Mouse (Mus musculus) embryonic fibroblast, embryonic 13.5 days (primary cell): Measurements from ENCODE around the gene Fam120a. TPM values are rescaled to one million over a fixed set of nuclear protein-coding genes. Genes with fewer than 3 reads are reported as not detected.

ENCODE experiments used
- H3K27ac ChIP-seq: 2 replicates; pipeline ENCODE4 v1.5.1; 2012; ENCODE audit warnings: low read length, control low read depth, inconsistent platforms; ENCODE audit not compliant: insufficient read depth
- H3K4me1 ChIP-seq: 2 replicates; pipeline ENCODE4 v1.6.1; 2011; ENCODE audit warnings: low read length; ENCODE audit not compliant: control insufficient read depth, insufficient read depth
- H3K4me3 ChIP-seq: 2 replicates; pipeline ENCODE4 v1.5.1; 2011; ENCODE audit warnings: mild to moderate bottlenecking, control low read depth, low read length; ENCODE audit not compliant: insufficient read depth
- CTCF ChIP-seq: IDR thresholded peaks from 2 replicates; pipeline ENCODE4 v1.5.1; 2011; ENCODE audit warnings: mild to moderate bottlenecking, control low read depth, low read length, moderate library complexity, borderline replicate concordance; ENCODE audit not compliant: insufficient read depth
- POLR2A ChIP-seq: IDR thresholded peaks from 2 replicates; pipeline ENCODE4 v1.6.1; 2011; ENCODE audit warnings: low read depth, mild to moderate bottlenecking, control low read depth, low read length, moderate library complexity
- polyA plus RNA-seq: library from polyadenylated mRNA; stranded (reverse); fragments of >200 nt; gene quantifications from 2 replicates; pipeline ENCODE4 v1.2.4, GENCODE M21; 2011; ENCODE audit warnings: low read depth; ENCODE audit not compliant: missing spikeins, insufficient read length

Gene Fam120a
- polyA plus RNA-seq, 1 experiment, result 174 TPM

DNA sequence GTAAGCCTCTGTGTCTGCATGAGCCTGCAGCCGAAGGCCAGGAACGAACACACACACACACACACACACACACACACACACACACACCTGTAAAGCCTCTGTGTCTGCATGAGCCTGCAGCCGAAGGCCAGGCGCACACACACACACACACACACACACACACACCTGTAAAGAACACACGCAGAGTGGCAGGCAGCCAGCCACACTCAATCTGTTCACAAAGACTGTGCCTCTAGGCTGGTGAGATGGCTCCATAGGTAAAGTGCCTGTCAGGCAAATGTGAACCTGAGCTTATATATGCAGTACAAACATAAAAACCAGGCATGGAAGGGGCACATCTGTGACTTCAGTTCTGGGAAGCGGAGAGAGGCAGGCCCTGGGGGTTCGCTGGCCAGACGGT, 117.0 kb downstream of the Fam120a start:
- H3K4me3 ChIP-seq, result no peak overlapping the region
- TF ChIP-seq POLR2A, result no peak
- TF ChIP-seq CTCF, result no peak
- H3K27ac ChIP-seq, result no peak overlapping the region
- H3K4me1 ChIP-seq, result no peaks in the 10 kb centered on the region

DNA sequence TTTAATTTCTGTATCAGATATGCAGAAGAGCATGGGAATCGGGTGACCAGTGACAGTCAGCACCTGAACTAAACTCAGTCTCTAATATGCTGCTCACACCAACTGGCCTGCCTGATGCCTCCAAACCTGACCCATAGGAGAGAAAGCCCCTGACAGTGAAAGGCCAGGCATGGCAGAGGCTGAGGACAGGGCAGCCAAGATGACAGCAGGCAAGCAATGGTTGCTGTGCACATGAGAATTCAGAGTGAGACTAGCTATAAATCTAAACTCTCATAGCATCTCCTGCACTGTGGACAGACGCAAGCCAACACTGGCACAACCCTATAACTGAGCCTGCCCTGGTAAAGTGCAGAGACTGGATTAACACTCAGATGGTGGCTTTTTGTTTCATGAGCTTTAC, 117.5 kb downstream of the Fam120a start:
- no peak overlapping the region for H3K27ac ChIP-seq
- no peaks in the 10 kb centered on the region for H3K4me1 ChIP-seq
- TF ChIP-seq POLR2A (no peak), CTCF (no peak)
- H3K4me3 ChIP-seq, result no peak overlapping the region

DNA sequence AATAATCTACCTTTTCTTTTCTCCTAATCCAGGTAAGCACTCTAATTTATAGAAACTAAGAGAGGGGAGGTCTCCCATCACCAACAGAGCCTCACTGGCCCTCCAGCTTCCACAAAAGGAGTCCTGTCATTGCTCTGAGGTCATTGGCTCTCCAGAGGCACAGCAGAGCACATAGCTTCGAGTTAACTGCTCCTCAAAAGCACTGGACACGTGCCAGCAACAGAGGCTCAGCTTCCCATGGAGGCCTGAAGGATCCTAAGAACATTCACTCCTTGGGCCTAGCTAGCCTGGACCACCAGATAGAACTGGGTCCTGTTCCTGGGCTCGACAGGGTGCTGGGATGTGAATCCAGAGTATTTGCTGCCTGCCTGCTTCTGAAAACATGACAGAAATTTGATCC, 118.7 kb downstream of the Fam120a start:
- no peaks in the 10 kb centered on the region for H3K4me1 ChIP-seq
- TF ChIP-seq CTCF (no peak), POLR2A (no peak)
- no peak overlapping the region for H3K27ac ChIP-seq
- H3K4me3 ChIP-seq, result no peak overlapping the region

DNA sequence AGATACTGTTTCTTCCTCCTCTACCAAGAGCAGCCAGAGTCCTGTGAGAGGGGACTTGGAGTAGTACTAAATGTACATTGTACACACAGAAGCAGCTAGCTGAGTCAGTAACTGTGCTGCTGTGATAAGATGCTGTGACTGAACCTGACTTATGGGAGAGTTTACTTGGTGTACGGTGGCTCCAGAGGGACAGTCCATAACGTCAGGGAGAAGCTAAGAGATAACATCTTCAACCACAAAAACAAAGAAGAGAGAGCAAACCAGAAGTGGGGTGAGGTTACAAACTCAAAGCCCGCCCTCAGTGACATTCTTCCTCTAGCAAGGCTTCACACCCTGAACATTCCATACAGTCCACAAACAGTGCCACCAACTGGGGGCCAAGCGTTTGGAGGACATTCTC, 122.5 kb downstream of the Fam120a start:
- Histone ChIP-seq H3K4me1 (peaks cover 4% of the 10 kb centered on the region), H3K27ac (no peak overlapping the region), H3K4me3 (no peak overlapping the region)
- TF ChIP-seq POLR2A (no peak), CTCF (no peak)

DNA sequence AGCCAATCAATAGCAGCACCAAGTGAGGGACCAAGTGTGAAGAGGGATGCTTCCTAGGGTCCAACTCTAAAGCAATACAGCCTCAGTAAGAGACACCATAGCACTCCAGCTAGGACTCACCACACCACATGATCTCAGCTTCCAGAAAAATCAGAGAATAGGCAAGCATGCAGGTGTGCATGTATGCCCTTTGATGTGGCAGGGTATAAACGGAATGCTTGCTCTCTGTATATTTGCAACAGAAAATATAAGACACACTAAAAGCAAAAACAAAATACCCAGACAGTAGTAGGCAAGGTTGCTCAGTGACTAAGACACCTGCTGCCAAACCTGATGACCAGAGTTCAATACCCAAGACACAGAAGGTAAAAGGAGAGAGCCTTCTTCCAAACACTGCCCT, 124.3 kb downstream of the Fam120a start:
- Histone ChIP-seq H3K4me1 (peaks cover 5% of the 10 kb centered on the region), H3K27ac (no peak overlapping the region), H3K4me3 (no peak overlapping the region)
- TF ChIP-seq CTCF (no peak), POLR2A (no peak)

DNA sequence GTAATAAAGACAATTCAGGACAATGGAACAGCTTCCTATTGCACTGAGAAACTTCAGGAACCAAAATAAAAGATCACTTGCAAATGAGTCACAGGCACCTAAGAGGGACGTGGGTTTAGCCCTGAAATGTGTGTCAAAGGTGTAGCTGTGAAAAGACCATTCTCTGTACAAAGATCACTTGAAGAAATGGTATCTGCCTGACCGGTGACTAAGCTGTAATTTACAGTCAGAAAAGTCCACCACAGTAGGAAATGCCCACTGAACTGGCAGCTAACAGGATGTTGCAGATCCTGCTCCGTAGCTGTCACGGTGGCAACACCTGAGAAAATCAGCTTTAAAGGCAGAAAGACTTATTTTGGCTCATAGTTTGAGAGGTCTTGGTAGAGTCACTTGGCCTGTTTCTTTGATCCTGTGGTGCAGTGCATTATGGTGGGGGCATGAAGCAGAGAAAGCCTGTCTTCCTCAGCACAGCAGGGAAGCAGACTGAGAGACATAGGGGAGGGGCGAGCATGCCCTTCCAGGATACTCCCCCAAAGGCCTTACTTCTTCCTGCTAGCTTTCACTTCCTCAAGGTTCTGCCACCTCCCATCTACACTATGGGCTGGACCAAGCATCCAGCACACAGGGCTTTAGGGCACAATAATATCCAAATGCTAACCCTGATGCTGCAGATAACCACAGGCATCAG, 125.8 kb downstream of the Fam120a start:
- Histone ChIP-seq H3K4me1 (peaks cover 5% of the 10 kb centered on the region), H3K27ac (no peak overlapping the region), H3K4me3 (no peak overlapping the region)
- TF ChIP-seq POLR2A (no peak), CTCF (no peak)

DNA sequence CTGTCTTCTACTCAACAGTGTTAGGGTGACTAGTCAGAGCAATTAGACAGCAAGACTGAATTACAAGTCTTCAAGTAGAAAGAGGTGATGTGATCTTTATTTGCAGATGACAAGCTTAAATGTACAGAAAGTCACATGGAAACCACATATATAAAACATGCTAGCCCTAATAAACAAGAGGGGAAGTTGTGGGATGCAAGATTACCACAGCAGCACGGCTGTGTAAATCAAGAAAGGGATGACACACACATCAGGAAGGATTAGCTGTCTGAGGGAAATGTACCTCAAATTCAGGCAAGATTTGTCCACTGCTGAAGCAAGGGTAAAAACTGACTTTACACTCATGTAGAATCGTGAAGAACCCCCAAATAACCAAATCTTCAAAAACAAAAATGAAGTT, 129.5 kb downstream of the Fam120a start:
- Histone ChIP-seq H3K27ac (no peak overlapping the region), H3K4me3 (no peak overlapping the region), H3K4me1 (peaks cover 5% of the 10 kb centered on the region)
- TF ChIP-seq POLR2A, result no peak

DNA sequence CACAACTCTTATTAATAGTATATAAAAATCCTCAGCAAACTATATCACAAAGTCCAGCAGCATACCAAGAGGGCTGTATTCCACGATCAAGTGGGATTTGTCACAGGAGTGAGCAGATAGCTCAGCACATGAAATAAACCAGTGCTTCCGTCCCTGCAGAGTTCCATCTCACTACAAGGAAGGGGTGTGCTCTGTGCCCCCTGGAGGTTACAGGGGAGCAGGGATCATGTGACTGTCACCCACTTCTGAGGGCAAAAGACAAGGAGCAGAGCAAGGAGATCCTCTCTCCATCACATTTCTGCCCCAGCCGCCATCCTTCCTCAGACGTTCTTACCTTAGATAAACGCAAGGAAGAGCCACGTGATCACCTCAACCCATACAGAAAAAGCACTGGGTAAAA, 130.3 kb downstream of the Fam120a start:
- no peak overlapping the region for H3K4me3 ChIP-seq
- peaks cover 5% of the 10 kb centered on the region for H3K4me1 ChIP-seq
- H3K27ac ChIP-seq, result no peak overlapping the region
- TF ChIP-seq POLR2A (no peak), CTCF (no peak)

DNA sequence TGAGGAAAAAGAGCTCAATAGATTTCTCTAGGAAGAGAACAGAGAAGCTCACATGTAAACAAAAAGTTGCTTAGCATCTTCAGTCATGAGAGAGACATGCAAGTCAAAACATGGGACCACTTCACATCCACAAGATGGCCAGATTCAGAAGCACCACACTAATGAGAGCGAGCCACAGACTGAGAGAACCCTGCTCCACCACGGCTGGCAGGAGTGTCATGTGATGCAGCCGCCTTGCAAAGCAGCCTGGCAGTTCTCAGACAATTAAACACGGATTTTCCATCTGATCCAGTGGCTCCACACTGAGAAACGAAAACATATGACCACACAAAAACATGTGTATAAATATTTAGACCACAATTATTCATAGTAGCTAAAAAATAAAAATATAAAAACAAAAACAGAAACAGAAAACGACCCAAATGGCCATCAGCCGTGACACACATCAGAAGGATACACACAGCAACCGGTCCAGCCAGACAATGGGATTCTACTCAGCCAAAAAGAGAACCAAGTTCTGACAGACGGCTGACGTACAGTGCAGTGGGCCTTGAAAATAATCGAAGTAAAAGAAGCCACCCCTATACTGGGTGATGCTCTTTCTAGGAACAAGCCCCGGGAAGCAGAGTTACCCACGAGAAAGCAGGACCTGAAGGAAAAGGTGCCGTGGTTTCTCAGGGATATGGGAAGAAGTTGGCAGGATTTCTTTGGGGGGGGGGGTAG, 137.1 kb downstream of the Fam120a start:
- Histone ChIP-seq H3K4me3 (no peak overlapping the region), H3K4me1 (no peaks in the 10 kb centered on the region), H3K27ac (no peak overlapping the region)
- no peak for TF ChIP-seq POLR2A
- no peak for TF ChIP-seq CTCF

DNA sequence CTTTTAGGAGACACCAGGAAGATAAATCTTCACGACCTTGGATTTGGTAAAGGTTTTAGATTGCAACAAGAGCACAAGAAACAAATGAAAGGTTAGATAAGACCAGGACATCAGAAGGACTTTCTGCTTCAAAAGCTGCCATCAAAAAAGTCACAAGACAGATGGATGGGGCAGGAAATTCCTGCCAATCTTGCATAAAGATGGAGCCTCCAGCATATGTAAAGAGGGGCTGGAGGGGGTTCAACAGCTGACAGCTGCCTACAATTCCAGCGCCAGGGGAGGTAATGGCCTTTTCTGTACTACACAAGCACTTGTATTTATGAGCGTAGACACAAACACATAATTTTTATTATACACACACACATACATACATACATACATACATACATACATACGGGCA, 138.0 kb downstream of the Fam120a start:
- TF ChIP-seq CTCF (no peak), POLR2A (no peak)
- Histone ChIP-seq H3K4me1 (no peaks in the 10 kb centered on the region), H3K27ac (no peak overlapping the region), H3K4me3 (no peak overlapping the region)

Other genes starting within 250 kb of the Fam120a start
- 24.7 and 29.4 TPM in 2 replicates for gene Phf2, start 96.9 kb downstream of the Fam120a start, polyA plus RNA-seq
- not detected in 2 replicates for gene Wnk2, start 180.0 kb upstream of the Fam120a start, polyA plus RNA-seq
- gene Ninj1, start 219.5 kb upstream of the Fam120a start, polyA plus RNA-seq, result 27.6 and 28.6 TPM in 2 replicates
- 28.1 and 30.4 TPM in 2 replicates for gene Card19, start 248.0 kb upstream of the Fam120a start, polyA plus RNA-seq